Mouse (Mus musculus): Measurements from ENCODE around the gene Gstm3. TPM values are rescaled to one million over a fixed set of nuclear protein-coding genes. Genes with fewer than 3 reads are reported as not detected.

Gene Gstm3
- polyA plus RNA-seq, 1 experiment from 2014 or later: not detected

DNA sequence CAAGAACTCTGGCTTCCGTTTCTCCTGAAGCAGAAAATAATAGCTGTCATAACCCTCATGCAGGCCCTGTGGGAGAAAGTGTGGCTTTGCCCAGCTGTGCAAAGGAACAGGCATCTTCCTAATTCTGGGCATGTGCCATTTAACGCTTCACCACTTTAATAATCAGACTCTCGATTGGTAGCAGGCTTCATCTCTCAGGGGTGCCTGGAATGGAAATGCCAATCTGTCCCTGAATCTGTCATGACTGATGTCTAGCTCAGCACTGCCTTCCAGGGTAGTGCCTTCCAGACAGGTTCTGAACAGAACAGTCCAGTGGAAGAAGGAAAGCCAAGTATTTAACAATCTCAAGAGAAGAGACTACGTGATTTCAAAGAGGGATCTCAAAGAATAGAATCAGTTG lies 27.8 kb downstream of the Gstm3 start:
- H3K4me3 ChIP-seq: no peak overlapping the region
- no peak overlapping the region for H3K27ac ChIP-seq
- ATAC-seq (ENCODE audit: insufficient number of reproducible peaks, insufficient read depth, low FRiP score, low TSS enrichment, low read depth): no peak
- H3K4me1 ChIP-seq: peaks cover 5% of the 10 kb centered on the region; the same call in 1 of the 2 replicates
- no peak overlapping the region for H3K4me2 ChIP-seq
- H3K27me3 ChIP-seq: no peaks in the 10 kb centered on the region
- H3K9ac ChIP-seq: no peak overlapping the region
- H3K36me3 ChIP-seq: no peaks in the 10 kb centered on the region
- 73% methylated on average over 4 of the region's 4 CpGs for WGBS
- no peaks in the 10 kb centered on the region for H3K9me3 ChIP-seq

DNA sequence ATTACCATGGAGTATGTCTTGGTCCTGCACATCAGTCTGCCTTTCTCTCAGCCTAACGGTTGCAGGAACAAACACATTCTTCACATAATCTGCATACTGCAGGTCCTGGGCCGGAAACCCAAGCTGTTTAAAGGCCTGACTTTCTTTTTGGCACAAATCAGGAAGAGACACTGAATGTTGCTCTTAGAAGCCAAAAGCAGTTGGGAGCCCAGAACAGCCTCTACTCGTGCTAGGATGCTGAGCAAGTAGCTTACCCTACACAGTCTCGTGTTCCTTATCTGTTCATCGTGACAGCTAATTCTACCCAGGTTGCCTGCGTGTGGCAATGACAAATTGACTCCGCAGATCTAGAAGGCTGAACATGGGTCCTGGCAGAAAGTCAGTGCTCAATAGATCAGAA lies 28.6 kb downstream of the Gstm3 start:
- WGBS: 64% methylated on average over 7 of the region's 7 CpGs
- no peaks in the 10 kb centered on the region for H3K36me3 ChIP-seq
- H3K9me3 ChIP-seq: no peaks in the 10 kb centered on the region

DNA sequence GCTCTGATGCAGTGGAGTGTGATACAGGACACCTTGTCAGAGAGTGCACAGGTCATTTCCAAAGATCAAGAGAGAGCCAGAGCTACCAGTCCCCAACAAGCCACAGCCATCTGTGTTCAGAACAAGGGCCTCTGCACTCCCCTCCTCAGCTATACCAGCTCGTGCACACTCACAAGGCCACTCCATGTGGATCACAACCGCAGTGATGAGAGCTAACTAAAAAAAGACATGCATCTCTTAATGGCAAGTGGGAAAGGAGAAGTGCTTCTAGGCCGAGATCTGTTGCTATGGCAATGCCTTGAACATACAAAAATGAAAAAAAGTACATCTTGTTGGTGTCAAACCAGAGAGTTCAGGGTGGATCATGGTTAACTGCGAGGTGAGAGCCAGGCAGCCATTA lies 29.3 kb downstream of the Gstm3 start:
- WGBS: 86% methylated on average over 4 of the region's 4 CpGs
- H3K36me3 ChIP-seq: no peaks in the 10 kb centered on the region

More for the DNA sequence above, 28.6 kb downstream of the Gstm3 start:
- Histone ChIP-seq H3K9ac (no peak overlapping the region), H3K27ac (no peak overlapping the region), H3K4me3 (no peak overlapping the region), H3K4me2 (no peak overlapping the region), H3K27me3 (no peaks in the 10 kb centered on the region), H3K4me1 (peaks cover 5% of the 10 kb centered on the region; the same call in 1 of the 2 replicates)
- ATAC-seq (ENCODE audit: insufficient number of reproducible peaks, insufficient read depth, low FRiP score, low TSS enrichment, low read depth): no peak

DNA sequence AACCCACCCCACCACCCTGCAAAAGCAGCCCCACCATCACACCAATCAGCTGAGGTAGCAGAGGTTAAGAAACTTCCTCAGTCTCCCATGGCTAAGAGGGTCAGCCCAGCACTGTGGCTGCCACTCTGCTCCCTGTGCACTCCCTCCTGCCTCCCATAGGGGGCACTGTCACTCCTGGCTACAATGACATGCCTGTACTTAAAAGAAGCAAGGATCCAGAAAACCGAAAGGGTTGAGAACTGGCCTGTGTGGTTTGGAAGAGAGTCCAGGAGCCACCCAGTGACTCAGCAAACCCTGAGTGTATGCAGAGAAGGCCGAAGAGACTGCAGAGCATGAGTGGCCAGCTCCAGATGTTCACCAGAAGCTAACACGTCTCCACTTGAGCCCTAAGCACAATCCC lies 29.7 kb downstream of the Gstm3 start:
- ATAC-seq (ENCODE audit: insufficient number of reproducible peaks, insufficient read depth, low FRiP score, low TSS enrichment, low read depth): no peak
- Histone ChIP-seq H3K4me2 (no peak overlapping the region), H3K9ac (no peak overlapping the region), H3K4me3 (no peak overlapping the region), H3K4me1 (peaks cover 5% of the 10 kb centered on the region; the same call in 1 of the 2 replicates), H3K9me3 (no peaks in the 10 kb centered on the region), H3K36me3 (no peaks in the 10 kb centered on the region), H3K27ac (no peak overlapping the region), H3K27me3 (no peaks in the 10 kb centered on the region)
- WGBS: 49% methylated on average over 3 of the region's 3 CpGs

More for the DNA sequence above, 29.3 kb downstream of the Gstm3 start:
- Histone ChIP-seq H3K27me3 (no peaks in the 10 kb centered on the region), H3K9me3 (no peaks in the 10 kb centered on the region), H3K4me2 (no peak overlapping the region), H3K4me3 (no peak overlapping the region), H3K9ac (no peak overlapping the region), H3K27ac (no peak overlapping the region), H3K4me1 (peaks cover 5% of the 10 kb centered on the region; the same call in 1 of the 2 replicates)
- ATAC-seq (ENCODE audit: insufficient number of reproducible peaks, insufficient read depth, low FRiP score, low TSS enrichment, low read depth): no peak

DNA sequence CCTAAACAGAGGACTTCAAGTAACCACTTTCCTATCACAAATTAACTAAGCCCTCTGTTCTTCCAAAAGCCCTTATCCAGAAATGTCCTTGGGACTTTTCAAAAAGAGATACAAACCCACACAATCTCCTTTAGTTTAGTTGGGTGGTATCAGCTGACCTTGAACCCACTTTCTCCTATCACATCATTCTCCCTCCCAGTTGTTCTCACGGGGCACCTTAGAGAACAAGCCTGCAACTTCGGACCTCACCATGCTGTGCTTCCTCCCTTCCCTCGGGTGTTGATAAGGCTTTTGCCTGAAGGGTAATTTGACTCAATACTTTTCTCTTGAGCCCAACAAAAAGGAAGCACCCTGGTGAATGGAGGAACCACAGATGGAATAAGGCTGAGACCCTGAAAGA lies 33.2 kb downstream of the Gstm3 start:
- no peak for ATAC-seq (ENCODE audit: insufficient number of reproducible peaks, insufficient read depth, low FRiP score, low TSS enrichment, low read depth)
- Histone ChIP-seq H3K9ac (no peak overlapping the region), H3K4me1 (0 out of 2 replicates have a peak, but pooled peaks cover 6% of the 10 kb centered on the region), H3K36me3 (no peaks in the 10 kb centered on the region), H3K9me3 (no peaks in the 10 kb centered on the region), H3K4me3 (no peak overlapping the region), H3K27ac (no peak overlapping the region), H3K27me3 (no peaks in the 10 kb centered on the region), H3K4me2 (no peak overlapping the region)
- WGBS: 58% methylated on average over 3 of the region's 3 CpGs

DNA sequence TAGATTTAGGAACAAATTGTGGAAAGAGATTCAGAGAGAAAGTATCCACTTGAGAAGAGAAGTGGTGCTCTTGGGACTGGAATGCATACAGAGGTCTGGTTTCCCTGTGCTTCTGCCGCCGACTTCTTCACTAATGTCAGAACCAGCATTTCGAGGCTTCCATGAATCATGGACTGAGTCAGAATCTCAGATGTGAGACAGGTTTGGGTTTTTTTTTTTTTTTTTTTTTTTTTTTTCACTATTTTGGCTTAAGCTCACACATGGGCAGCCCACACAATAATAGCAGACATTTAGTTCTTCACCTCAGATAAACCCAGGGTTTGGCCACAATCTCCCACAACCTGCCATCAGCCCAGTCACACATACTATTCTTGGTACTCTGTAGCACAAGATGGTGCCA lies 33.8 kb downstream of the Gstm3 start:
- 84% methylated on average over 3 of the region's 3 CpGs for WGBS
- Histone ChIP-seq H3K36me3 (no peaks in the 10 kb centered on the region), H3K9me3 (no peaks in the 10 kb centered on the region), H3K9ac (no peak overlapping the region), H3K4me3 (no peak overlapping the region), H3K4me1 (0 out of 2 replicates have a peak, but pooled peaks cover 6% of the 10 kb centered on the region), H3K27ac (no peak overlapping the region), H3K4me2 (no peak overlapping the region), H3K27me3 (no peaks in the 10 kb centered on the region)
- no peak for ATAC-seq (ENCODE audit: insufficient number of reproducible peaks, insufficient read depth, low FRiP score, low TSS enrichment, low read depth)

DNA sequence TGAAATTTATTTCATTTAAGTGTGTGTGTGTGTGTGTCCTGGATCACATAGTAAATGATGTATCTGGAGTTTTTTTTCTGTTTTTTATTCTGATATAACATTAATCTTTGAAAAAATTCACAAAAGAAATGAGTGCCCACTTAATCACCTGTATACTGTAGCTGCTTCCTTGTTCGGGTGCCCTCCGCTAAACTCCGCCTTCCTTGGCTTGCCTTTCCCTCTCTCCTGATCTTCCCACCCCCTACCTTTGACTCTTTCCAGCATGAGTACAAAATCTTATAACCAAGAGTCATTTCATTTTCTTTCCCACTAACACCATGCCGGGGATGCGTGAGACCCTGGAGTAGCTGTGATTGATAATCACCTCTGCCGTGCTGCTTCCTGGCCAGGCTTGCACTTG lies 37.0 kb downstream of the Gstm3 start:
- H3K36me3 ChIP-seq: no peaks in the 10 kb centered on the region
- H3K4me2 ChIP-seq: 0 out of 2 replicates have a peak overlapping the region, but pooled peaks have one; percentile 57
- 77% methylated on average over 6 of the region's 6 CpGs for WGBS
- no peak for ATAC-seq (ENCODE audit: insufficient number of reproducible peaks, insufficient read depth, low FRiP score, low TSS enrichment, low read depth)
- no peaks in the 10 kb centered on the region for H3K9me3 ChIP-seq
- H3K27me3 ChIP-seq: no peaks in the 10 kb centered on the region
- no peak overlapping the region for H3K9ac ChIP-seq
- H3K4me3 ChIP-seq: no peak overlapping the region
- H3K4me1 ChIP-seq: 0 out of 2 replicates have a peak, but pooled peaks cover 6% of the 10 kb centered on the region
- no peak overlapping the region for H3K27ac ChIP-seq

DNA sequence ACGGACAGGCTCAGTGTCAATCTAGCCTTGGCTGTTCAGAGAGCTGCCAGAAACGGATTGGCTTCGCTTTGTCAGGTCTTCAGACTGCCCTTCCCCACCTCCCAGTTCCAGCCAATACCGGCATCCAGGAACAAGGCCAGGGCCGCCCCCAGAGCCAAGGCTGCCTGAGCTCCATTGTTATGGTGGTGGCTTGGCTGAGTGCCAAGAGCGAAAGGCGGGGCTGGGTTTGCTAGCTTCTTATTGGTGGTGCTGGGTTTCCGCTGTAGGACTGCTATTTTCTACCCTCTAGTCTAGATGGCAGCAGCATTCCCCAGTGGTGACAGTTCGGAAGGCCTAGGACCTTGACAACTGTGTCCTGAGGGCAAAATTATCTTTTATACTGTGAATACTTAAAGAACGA lies 37.4 kb downstream of the Gstm3 start, which contains the start of gene Gstm7:
TSS of gene Gstm7 (minus strand) at position 148 of the 400 bp plus-strand sequence.
- no peaks in the 10 kb centered on the region for H3K27me3 ChIP-seq
- H3K27ac ChIP-seq: 0 out of 2 replicates have a peak within 1 kb of the TSS, but pooled peaks have one; percentile 60
- no peaks in the 10 kb centered on the region for H3K36me3 ChIP-seq
- no peaks in the 10 kb centered on the region for H3K9me3 ChIP-seq
- peak; percentile 92 for ATAC-seq (ENCODE audit: insufficient number of reproducible peaks, insufficient read depth, low FRiP score, low TSS enrichment, low read depth)
- peak within 1 kb of the TSS; percentile 57 for H3K4me2 ChIP-seq
- H3K4me3 ChIP-seq: peak within 1 kb of the TSS; percentile 36
- H3K4me1 ChIP-seq: 0 out of 2 replicates have a peak, but pooled peaks cover 6% of the 10 kb centered on the region
- H3K9ac ChIP-seq: peak within 1 kb of the TSS; percentile 60
- WGBS: 5% methylated on average over 10 of the region's 10 CpGs

DNA sequence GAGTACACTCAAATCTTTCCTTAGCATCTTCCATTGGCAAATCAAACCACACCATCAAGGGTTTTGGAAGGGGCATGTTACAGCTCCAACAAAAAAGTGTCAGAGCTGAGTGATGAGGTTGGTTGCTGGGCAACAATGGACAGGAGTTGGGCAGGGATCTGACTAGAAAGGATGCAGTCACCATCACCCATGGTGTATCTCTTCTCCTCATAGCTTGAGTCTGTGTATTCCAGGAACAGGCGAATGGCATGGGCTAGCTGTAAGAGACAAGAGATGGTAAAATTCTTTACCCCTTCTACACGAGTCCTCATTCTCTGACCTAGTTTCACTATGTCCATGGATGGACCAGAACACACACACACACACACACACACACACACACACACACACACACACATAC lies 37.9 kb downstream of the Gstm3 start:
- H3K4me2 ChIP-seq: peak overlapping the region; percentile 57
- no peaks in the 10 kb centered on the region for H3K9me3 ChIP-seq
- H3K9ac ChIP-seq: peak overlapping the region; percentile 60; the same call in 1 of the 2 replicates
- peak overlapping the region; percentile 36 for H3K4me3 ChIP-seq
- H3K27me3 ChIP-seq: no peaks in the 10 kb centered on the region
- H3K4me1 ChIP-seq: 0 out of 2 replicates have a peak, but pooled peaks cover 6% of the 10 kb centered on the region
- WGBS: 73% methylated on average over 2 of the region's 2 CpGs
- H3K27ac ChIP-seq: 0 out of 2 replicates have a peak overlapping the region, but pooled peaks have one; percentile 60
- ATAC-seq (ENCODE audit: insufficient number of reproducible peaks, insufficient read depth, low FRiP score, low TSS enrichment, low read depth): no peak; the same call in 1 of the 2 replicates
- no peaks in the 10 kb centered on the region for H3K36me3 ChIP-seq

DNA sequence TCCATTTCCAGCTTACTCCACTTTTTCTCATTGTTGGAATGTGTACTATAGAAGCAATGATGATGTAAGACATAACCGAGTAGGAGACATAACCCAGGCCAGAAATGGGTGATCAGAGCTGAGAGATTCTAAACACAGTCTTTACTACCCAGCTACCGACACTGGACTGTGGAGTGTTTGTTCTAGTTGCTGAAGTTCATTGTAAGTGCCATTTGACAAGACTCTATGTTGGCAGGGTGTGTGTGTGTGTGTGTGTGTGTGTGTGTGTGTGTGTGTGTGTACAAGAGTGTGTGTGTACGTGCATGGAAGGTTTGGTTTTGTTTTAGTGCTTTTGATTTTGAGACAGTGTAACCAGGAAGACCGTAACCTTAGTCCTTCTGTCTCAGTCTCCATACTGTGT lies 39.4 kb downstream of the Gstm3 start:
- Histone ChIP-seq H3K36me3 (no peaks in the 10 kb centered on the region), H3K4me2 (no peak overlapping the region), H3K9me3 (no peaks in the 10 kb centered on the region), H3K9ac (no peak overlapping the region), H3K27me3 (no peaks in the 10 kb centered on the region), H3K27ac (no peak overlapping the region), H3K4me1 (0 out of 2 replicates have a peak, but pooled peaks cover 6% of the 10 kb centered on the region), H3K4me3 (no peak overlapping the region)
- no peak for ATAC-seq (ENCODE audit: insufficient number of reproducible peaks, insufficient read depth, low FRiP score, low TSS enrichment, low read depth)
- 86% methylated on average over 4 of the region's 4 CpGs for WGBS

DNA sequence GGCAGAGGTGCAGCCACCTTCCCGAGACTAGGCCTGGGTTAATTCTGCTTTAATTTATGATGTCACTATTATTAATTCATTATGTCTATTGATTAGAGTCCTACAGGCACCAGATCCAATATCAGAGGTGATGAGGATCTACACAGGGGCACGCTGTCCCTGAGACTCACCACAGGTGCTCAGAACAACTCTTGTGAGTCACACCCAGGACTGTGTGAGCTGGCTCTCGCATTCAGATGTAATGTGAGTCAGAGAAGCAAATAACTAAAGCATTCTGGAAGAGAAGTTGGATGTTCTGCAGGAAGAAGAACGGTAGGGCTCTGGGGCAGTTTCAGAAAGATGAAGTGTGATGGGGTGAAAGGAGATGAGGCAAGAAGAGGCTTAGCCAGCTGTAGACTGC lies 39.8 kb downstream of the Gstm3 start:
- 83% methylated on average over 4 of the region's 4 CpGs for WGBS
- ATAC-seq (ENCODE audit: insufficient number of reproducible peaks, insufficient read depth, low FRiP score, low TSS enrichment, low read depth): no peak
- Histone ChIP-seq H3K4me1 (0 out of 2 replicates have a peak, but pooled peaks cover 6% of the 10 kb centered on the region), H3K27ac (no peak overlapping the region), H3K9me3 (no peaks in the 10 kb centered on the region), H3K9ac (no peak overlapping the region), H3K4me2 (no peak overlapping the region), H3K27me3 (no peaks in the 10 kb centered on the region), H3K36me3 (no peaks in the 10 kb centered on the region), H3K4me3 (no peak overlapping the region)

DNA sequence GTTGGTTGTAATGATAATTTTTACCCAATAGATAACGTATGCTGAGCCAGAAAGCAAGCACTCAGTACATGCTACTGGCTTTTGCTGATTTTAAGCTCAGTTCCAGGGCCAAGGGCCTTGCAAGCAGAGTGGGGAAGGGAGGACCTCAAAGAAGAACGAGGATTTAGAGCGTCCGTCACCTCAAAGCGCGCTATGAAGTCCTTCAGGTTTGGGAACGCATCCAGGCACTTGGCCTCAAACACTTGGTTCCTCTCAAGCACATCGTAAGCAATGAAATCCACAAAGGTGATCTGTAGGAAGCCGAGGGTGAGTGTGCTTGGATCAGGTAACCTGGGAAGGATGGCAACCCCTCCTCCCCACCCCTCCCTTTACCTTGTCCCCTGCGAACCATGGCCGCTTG lies 40.4 kb downstream of the Gstm3 start:
- 88% methylated on average over 11 of the region's 11 CpGs for WGBS
- no peaks in the 10 kb centered on the region for H3K9me3 ChIP-seq

More for the DNA sequence above, 40.4 kb downstream of the Gstm3 start:
- Histone ChIP-seq H3K9ac (no peak overlapping the region), H3K4me3 (no peak overlapping the region), H3K4me2 (no peak overlapping the region), H3K4me1 (0 out of 2 replicates have a peak, but pooled peaks cover 6% of the 10 kb centered on the region), H3K27me3 (no peaks in the 10 kb centered on the region), H3K27ac (no peak overlapping the region), H3K36me3 (no peaks in the 10 kb centered on the region)
- ATAC-seq (ENCODE audit: insufficient number of reproducible peaks, insufficient read depth, low FRiP score, low TSS enrichment, low read depth): no peak
